Comparison of ENCODE assay signal across 16 mouse cellular contexts in the genomic region with DNA sequence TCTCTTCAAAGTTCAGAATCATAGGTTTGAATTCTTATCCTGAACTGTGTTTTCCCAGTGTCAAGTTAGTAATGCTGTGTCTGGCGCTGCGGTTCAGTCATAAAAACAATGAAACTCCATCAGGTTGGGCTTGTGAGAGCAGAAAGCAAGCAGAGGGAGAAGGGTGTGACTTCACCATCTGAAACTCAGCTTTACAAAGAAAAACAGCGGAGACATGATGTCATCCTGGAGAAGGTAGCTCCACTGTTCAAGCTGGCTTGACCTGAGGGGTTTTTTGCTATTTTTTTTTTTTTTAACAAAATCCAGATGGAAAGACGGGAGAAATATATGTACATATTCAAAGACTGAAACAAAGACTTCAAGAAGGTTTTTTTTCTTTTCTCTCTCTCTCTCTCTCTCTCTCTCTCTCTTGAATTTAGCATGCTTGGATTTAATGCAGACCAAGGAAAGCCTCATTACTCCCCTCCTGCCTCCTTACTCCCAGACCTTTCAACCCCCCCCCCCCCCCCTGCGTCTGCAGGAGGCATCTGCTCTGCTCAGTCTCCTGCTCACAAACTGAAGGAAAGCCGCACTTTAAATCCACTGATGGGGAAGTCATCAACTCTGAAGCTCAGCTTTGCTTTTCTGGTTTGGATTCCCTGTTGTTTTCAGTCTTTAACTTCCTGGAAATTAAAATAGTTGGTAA.
DNase-seq lines count a peak whose midpoint lies in the region; ATAC-seq and TF ChIP-seq lines count a peak whose summit lies in the region.
"Had no signal": no experiment of that assay in that cellular context is flagged by ENCODE, and none has a peak within 500 bp of the region (broad histone marks: within the 10 kb centered on the region; RNA-seq: fewer than 3 reads in every experiment).

No protein-coding gene starts in this region.

- H3K36me3 ChIP-seq in kidney, embryonic 15.5 days = no peaks in the 10 kb centered on the region
- H3K36me3 ChIP-seq in limb, embryonic 12.5 days = no peaks in the 10 kb centered on the region
- H3K36me3 ChIP-seq: stomach, embryonic 15.5 days had no signal

- 0 out of 2 replicates have a peak overlapping the region, but pooled peaks have one; percentile 22 for H3K27ac ChIP-seq in kidney, embryonic 15.5 days
- H3K27ac ChIP-seq in embryonic fibroblast, embryonic 13.5 days (ENCODE audit: insufficient read depth, low read length) = peak overlapping the region; percentile 7; the same call in 1 of the 2 replicates
- peak overlapping the region; percentile 93 for H3K27ac ChIP-seq in limb, embryonic 12.5 days
- H3K27ac ChIP-seq: stomach, embryonic 15.5 days had no signal

- TF ChIP-seq POLR2A in embryonic fibroblast, embryonic 13.5 days (IDR thresholded peaks at IDR 0.05; ENCODE audit: low read depth, low read length) = no peak

- H3K4me1 ChIP-seq in kidney, embryonic 15.5 days = 0 out of 2 replicates have a peak, but pooled peaks cover 2% of the 10 kb centered on the region
- H3K4me1 ChIP-seq in embryonic fibroblast, embryonic 13.5 days (ENCODE audit: control insufficient read depth, insufficient read depth, low read length) = 0 out of 2 replicates have a peak, but pooled peaks cover 2% of the 10 kb centered on the region
- peaks cover 22% of the 10 kb centered on the region for H3K4me1 ChIP-seq in limb, embryonic 12.5 days (replicated peaks)
- H3K4me1 ChIP-seq: stomach, embryonic 15.5 days had no signal

- no peak overlapping the region for H3K4me3 ChIP-seq in kidney, embryonic 15.5 days (replicated peaks)
- H3K4me3 ChIP-seq in embryonic fibroblast, embryonic 13.5 days (ENCODE audit: insufficient read depth, low read length) = no peak overlapping the region
- no peak overlapping the region for H3K4me3 ChIP-seq in limb, embryonic 12.5 days (replicated peaks)
- H3K4me3 ChIP-seq: erythroblast, embryonic 14.5 days; stomach, embryonic 15.5 days had no signal

- no peak for ATAC-seq in kidney, embryonic 15.5 days (replicated peaks; ENCODE audit: low FRiP score)
- ATAC-seq in limb, embryonic 12.5 days (ENCODE audit: insufficient number of reproducible peaks, insufficient read depth, low FRiP score, low TSS enrichment, low read depth) = peak; percentile 88
- no peak for ATAC-seq in granulocyte monocyte progenitor cell, adult 5-6 weeks (replicated peaks; ENCODE audit: poor library complexity, severe bottlenecking)
- no peak for ATAC-seq in cerebellum, adult (ENCODE audit: insufficient number of reproducible peaks, low FRiP score, low TSS enrichment)
- ATAC-seq: CD4-positive, CD25-positive, alpha-beta regulatory T cell, adult 4 months; inflammation-experienced regulatory T-cells, adult 6 months; Patski had no signal

- peak overlapping the region; percentile 14; the same call in 1 of the 2 replicates for H3K4me2 ChIP-seq in kidney, embryonic 15.5 days
- H3K4me2 ChIP-seq in limb, embryonic 12.5 days = peak overlapping the region; percentile 40
- H3K4me2 ChIP-seq: stomach, embryonic 15.5 days had no signal

- no peak for TF ChIP-seq CTCF in embryonic fibroblast, embryonic 13.5 days (IDR thresholded peaks at IDR 0.05; ENCODE audit: borderline replicate concordance, insufficient read depth, low read length)

- DNase-seq in kidney, adult 8-10 months = no peak
- peak; percentile 52 for DNase-seq in embryo, embryonic 10 days (ENCODE audit: low spot score)
- DNase-seq in layer of hippocampus, postnatal 36 days = no peak
- DNase-seq: adrenal gland, adult 8-10 months; heart, adult 11 months; heart, postnatal 10 days had no signal

- no peak overlapping the region for H3K9ac ChIP-seq in kidney, embryonic 15.5 days
- peak overlapping the region; percentile 12; the same call in 1 of the 2 replicates for H3K9ac ChIP-seq in limb, embryonic 12.5 days (replicated peaks)
- H3K9ac ChIP-seq: stomach, embryonic 15.5 days had no signal

- no peaks in the 10 kb centered on the region for H3K27me3 ChIP-seq in kidney, embryonic 15.5 days
- H3K27me3 ChIP-seq in limb, embryonic 12.5 days = no peaks in the 10 kb centered on the region
- H3K27me3 ChIP-seq: Patski; stomach, embryonic 15.5 days had no signal

- WGBS in kidney, embryonic 15.5 days = 31% methylated on average over 6 of the region's 6 CpGs
- WGBS in limb, embryonic 12.5 days = 9% methylated on average over 6 of the region's 6 CpGs

- no peaks in the 10 kb centered on the region for H3K9me3 ChIP-seq in kidney, embryonic 15.5 days (replicated peaks)
- no peaks in the 10 kb centered on the region for H3K9me3 ChIP-seq in limb, embryonic 12.5 days
- H3K9me3 ChIP-seq: stomach, embryonic 15.5 days had no signal

Comparison
In these comparisons a context has a peak if more than half of its experiments do, and no peak if none do; other contexts are left out.
1. H3K27ac ChIP-seq: peak in every context shown above with its lines; median percentile 93 in limb, embryonic 12.5 days; 22 in kidney, embryonic 15.5 days; 7 in embryonic fibroblast, embryonic 13.5 days.